Mouse (Mus musculus) ES-Bruce4 (cell line): ENCODE results near the gene Amigo2. TPM values are rescaled to one million over a fixed set of nuclear protein-coding genes. Genes with fewer than 3 reads are reported as not detected.

Source experiments
- H3K27ac ChIP-seq: 2 replicates; pipeline ENCODE4 v1.5.1; 2012; ENCODE audit warnings: low read length, inconsistent platforms; ENCODE audit not compliant: insufficient read depth
- H3K27me3 ChIP-seq: 2 replicates; pipeline ENCODE4 v1.6.1; 2012; ENCODE audit warnings: mild to moderate bottlenecking, low read length, inconsistent platforms; ENCODE audit not compliant: control insufficient read depth, poor library complexity, insufficient read depth, severe bottlenecking
- H3K36me3 ChIP-seq: 2 replicates; pipeline ENCODE4 v1.6.1; 2012; ENCODE audit warnings: inconsistent platforms, mild to moderate bottlenecking, low read length, moderate library complexity; ENCODE audit not compliant: control insufficient read depth, poor library complexity, insufficient read depth, severe bottlenecking
- H3K4me1 ChIP-seq: one replicate; pipeline ENCODE4 v1.8.1; 2011; ENCODE audit warnings: low read length; ENCODE audit not compliant: control insufficient read depth, insufficient read depth
- H3K4me3 ChIP-seq: 2 replicates; pipeline ENCODE4 v1.5.1; 2011; ENCODE audit warnings: low read depth, mild to moderate bottlenecking, low read length
- H3K9ac ChIP-seq: 2 replicates; pipeline ENCODE4 v1.6.1; 2012; ENCODE audit warnings: low read depth, mild to moderate bottlenecking, inconsistent platforms; ENCODE audit not compliant: poor library complexity, severe bottlenecking
- H3K9me3 ChIP-seq: replicated peaks from 2 replicates; pipeline ENCODE4 v1.6.1; 2012; ENCODE audit warnings: mild to moderate bottlenecking, low read length, inconsistent platforms; ENCODE audit not compliant: control insufficient read depth, poor library complexity, insufficient read depth, severe bottlenecking
- CTCF ChIP-seq: IDR thresholded peaks from one replicate; pipeline ENCODE4 v1.8.1; 2011; ENCODE audit warnings: low read depth, low read length
- EP300 ChIP-seq: IDR thresholded peaks from 2 replicates; pipeline ENCODE4 v1.6.1; 2011; ENCODE audit warnings: low read depth, low read length; ENCODE audit not compliant: insufficient read depth
- POLR2A ChIP-seq: IDR thresholded peaks from one replicate; pipeline ENCODE4 v1.8.1; 2011; ENCODE audit warnings: low read length; ENCODE audit not compliant: insufficient read depth
- polyA plus RNA-seq: library from polyadenylated mRNA; stranded (reverse); fragments of >200 nt; gene quantifications from 2 replicates; pipeline ENCODE4 v1.2.4, GENCODE M21; 2011; ENCODE audit warnings: low read depth; ENCODE audit not compliant: missing spikeins, insufficient read depth, insufficient read length

Gene Amigo2
- polyA plus RNA-seq, 1 experiment, result 1.8 TPM

GRCm38 (mm10) chr15:97287436-97288143 lies 40.5 kb upstream of the Amigo2 start:
- no peak for TF ChIP-seq CTCF
- TF ChIP-seq EP300, result no peak
- TF ChIP-seq POLR2A, result no peak
- Histone ChIP-seq H3K27ac (no peak overlapping the region), H3K36me3 (no peaks in the 10 kb centered on the region), H3K4me3 (no peak overlapping the region), H3K9me3 (no peaks in the 10 kb centered on the region), H3K9ac (no peak overlapping the region), H3K4me1 (no peaks in the 10 kb centered on the region), H3K27me3 (no peaks in the 10 kb centered on the region)

- no peak overlapping the region for H3K4me3 ChIP-seq
- no peaks in the 10 kb centered on the region for H3K36me3 ChIP-seq
- TF ChIP-seq CTCF, result no peak
- TF ChIP-seq POLR2A, result no peak
- no peak for TF ChIP-seq EP300
- no peak overlapping the region for H3K9ac ChIP-seq
- no peaks in the 10 kb centered on the region for H3K27me3 ChIP-seq
- no peaks in the 10 kb centered on the region for H3K4me1 ChIP-seq
- no peaks in the 10 kb centered on the region for H3K9me3 ChIP-seq
- no peak overlapping the region for H3K27ac ChIP-seq
Observed at GRCm38 (mm10) chr15:97286731-97287130, 39.6 kb upstream of the Amigo2 start.

- Histone ChIP-seq H3K9ac (no peak overlapping the region), H3K4me3 (no peak overlapping the region), H3K27ac (no peak overlapping the region), H3K27me3 (no peaks in the 10 kb centered on the region), H3K36me3 (no peaks in the 10 kb centered on the region), H3K9me3 (no peaks in the 10 kb centered on the region), H3K4me1 (peaks cover 2% of the 10 kb centered on the region)
- no peak for TF ChIP-seq CTCF
- no peak for TF ChIP-seq POLR2A
- TF ChIP-seq EP300, result no peak
Observed at GRCm38 (mm10) chr15:97285665-97286212, 38.7 kb upstream of the Amigo2 start.

DNA sequence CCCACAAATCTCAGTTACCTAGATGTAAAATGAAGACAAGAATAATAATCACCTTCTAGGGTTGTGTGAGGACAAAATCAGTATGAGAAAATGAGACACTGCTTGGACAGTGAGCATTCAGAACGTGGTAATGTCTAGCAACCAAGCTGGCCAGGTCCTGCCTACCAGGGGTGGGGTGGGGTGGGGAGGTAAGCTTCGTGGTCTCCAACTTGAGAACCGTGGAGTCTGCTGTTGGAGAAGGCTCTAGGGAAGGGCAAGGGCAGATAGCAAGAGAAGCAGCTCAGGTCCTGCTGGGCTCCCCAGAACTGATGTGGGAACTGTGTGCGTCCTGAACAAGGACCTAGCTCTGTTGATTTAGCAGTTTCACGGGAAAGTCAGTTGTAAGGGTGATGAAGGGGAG lies 37.1 kb upstream of the Amigo2 start:
- H3K36me3 ChIP-seq, result no peaks in the 10 kb centered on the region
- no peak for TF ChIP-seq POLR2A
- TF ChIP-seq EP300, result no peak
- TF ChIP-seq CTCF, result no peak
- peaks cover 2% of the 10 kb centered on the region for H3K4me1 ChIP-seq
- H3K9me3 ChIP-seq, result no peaks in the 10 kb centered on the region
- no peaks in the 10 kb centered on the region for H3K27me3 ChIP-seq
- no peak overlapping the region for H3K9ac ChIP-seq
- H3K4me3 ChIP-seq, result no peak overlapping the region
- no peak overlapping the region for H3K27ac ChIP-seq

GRCm38 (mm10) chr15:97282572-97282881 lies 35.4 kb upstream of the Amigo2 start:
- TF ChIP-seq POLR2A, result no peak
- no peak for TF ChIP-seq EP300
- TF ChIP-seq CTCF, result no peak
- Histone ChIP-seq H3K4me1 (peaks cover 2% of the 10 kb centered on the region), H3K9ac (no peak overlapping the region), H3K27ac (no peak overlapping the region), H3K27me3 (no peaks in the 10 kb centered on the region), H3K9me3 (no peaks in the 10 kb centered on the region), H3K4me3 (no peak overlapping the region), H3K36me3 (no peaks in the 10 kb centered on the region)
